Mouse (Mus musculus) C2C12 (cell line): Measurements from ENCODE around the gene Ccnb2. TPM values are rescaled to one million over a fixed set of nuclear protein-coding genes. Genes with fewer than 3 reads are reported as not detected.

ENCODE experiments used
- H3K27me3 ChIP-seq: one replicate; pipeline ENCODE4 v1.6.1; 2011; ENCODE audit not compliant: control insufficient read depth, insufficient read depth, insufficient read length
- H3K36me3 ChIP-seq: one replicate; pipeline ENCODE4 v1.6.1; 2011; ENCODE audit not compliant: control insufficient read depth, insufficient read depth
- H3K4me3 ChIP-seq: one replicate; pipeline ENCODE4 v1.5.1; 2011; ENCODE audit warnings: mild to moderate bottlenecking, control low read depth; ENCODE audit not compliant: poor library complexity, insufficient read depth, severe bottlenecking
- H3K79me2 ChIP-seq: one replicate; pipeline ENCODE4 v1.6.1; 2011; ENCODE audit not compliant: control insufficient read depth, insufficient read depth
- H3K79me3 ChIP-seq: one replicate; pipeline ENCODE4 v1.6.1; 2011; ENCODE audit warnings: low read depth, control low read depth
- H3ac ChIP-seq: one replicate; pipeline ENCODE3; 2011; ENCODE audit warnings: low read depth; ENCODE audit not compliant: control insufficient read depth, insufficient read length
- CEBPB ChIP-seq: IDR thresholded peaks from one replicate; pipeline ENCODE4 v1.6.1; 2011; ENCODE audit warnings: low read depth, mild to moderate bottlenecking, control low read depth, moderate library complexity
- CTCF ChIP-seq: IDR thresholded peaks from one replicate; pipeline ENCODE4 v1.5.1; 2011; ENCODE audit not compliant: control insufficient read depth, insufficient read depth, insufficient read length
- FOSL1 ChIP-seq: IDR thresholded peaks from one replicate; pipeline ENCODE4 v1.8.0; 2011; ENCODE audit warnings: mild to moderate bottlenecking, low read length; ENCODE audit not compliant: poor library complexity, insufficient read depth, severe bottlenecking
- MAX ChIP-seq: IDR thresholded peaks from one replicate; pipeline ENCODE4 v1.6.1; 2011; ENCODE audit warnings: mild to moderate bottlenecking, control low read depth
- MYOD1 ChIP-seq: IDR thresholded peaks from one replicate; pipeline ENCODE4 v1.6.1; 2011; ENCODE audit warnings: low read depth; ENCODE audit not compliant: control insufficient read depth, insufficient read length
- MYOG ChIP-seq: IDR thresholded peaks from one replicate; pipeline ENCODE4 v1.6.1; 2011; ENCODE audit not compliant: control insufficient read depth, insufficient read length; ENCODE audit errors: extremely low read depth
- USF1 ChIP-seq: IDR thresholded peaks from one replicate; pipeline ENCODE4 v1.6.1; 2011; ENCODE audit warnings: low read depth, mild to moderate bottlenecking, control low read depth, moderate library complexity
- polyA plus RNA-seq: library from polyadenylated mRNA; unstranded; fragments of >200 nt; fragmentation: generic; extraction: Trizol; gene quantifications from one replicate; pipeline ENCODE4 v1.2.1, GENCODE M21; 2012; ENCODE audit warnings: missing spikeins

Gene Ccnb2
- polyA plus RNA-seq, 1 experiment, result 80.8 TPM

DNA sequence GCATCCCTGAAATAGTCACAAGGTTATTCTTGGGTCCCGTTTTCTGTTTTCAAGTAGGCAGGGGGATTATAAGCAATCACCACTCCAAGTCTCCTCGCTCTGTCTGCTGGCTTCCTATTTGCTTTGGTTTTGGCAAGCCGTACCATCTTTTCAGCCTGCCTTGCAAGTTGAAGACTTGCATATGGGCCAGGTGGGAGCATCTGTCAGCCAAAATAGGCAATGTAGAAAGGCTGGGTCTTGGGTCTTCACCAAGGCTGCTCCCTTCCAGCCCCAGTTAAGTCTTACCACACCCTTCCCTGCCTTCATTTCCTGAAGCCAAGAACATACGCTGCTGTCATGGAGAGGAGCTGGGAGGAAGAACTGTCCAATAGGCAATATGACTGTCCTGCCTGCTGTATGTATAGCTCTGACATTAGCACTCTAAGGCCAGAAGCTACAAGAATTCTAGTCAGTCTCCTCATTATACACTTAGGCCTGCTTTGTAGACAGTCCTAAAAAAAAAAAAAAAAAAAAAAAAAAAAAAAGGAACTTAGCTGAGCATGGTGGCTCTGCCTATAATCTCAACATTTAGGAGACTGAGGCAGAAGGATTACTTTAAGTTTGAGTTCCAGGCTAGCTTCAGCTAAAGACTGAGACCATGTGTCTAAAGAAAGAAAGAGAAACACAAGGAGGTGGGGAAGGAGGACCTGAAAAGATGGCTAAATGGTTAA lies 33.8 kb downstream of the Ccnb2 start:
- no peaks in the 10 kb centered on the region for H3K79me2 ChIP-seq
- H3K79me3 ChIP-seq, result no peaks in the 10 kb centered on the region
- H3K4me3 ChIP-seq, result no peak overlapping the region
- H3K36me3 ChIP-seq, result peaks cover 39% of the 10 kb centered on the region
- H3K27me3 ChIP-seq, result no peaks in the 10 kb centered on the region
- TF ChIP-seq MYOG (no peak), MAX (no peak), USF1 (no peak), CEBPB (no peak), CTCF (no peak), FOSL1 (no peak), MYOD1 (no peak)
- H3ac ChIP-seq, result no peak overlapping the region

- TF ChIP-seq MAX (no peak), MYOG (no peak), CEBPB (no peak), USF1 (no peak), MYOD1 (no peak), CTCF (no peak), FOSL1 (no peak)
- Histone ChIP-seq H3K79me3 (no peaks in the 10 kb centered on the region), H3K36me3 (peaks cover 53% of the 10 kb centered on the region)
These were observed 36.2 kb downstream of the Ccnb2 start for GRCm38 (mm10) chr9:70384958-70385728.

GRCm38 (mm10) chr9:70384494-70384893 lies 36.9 kb downstream of the Ccnb2 start:
- Histone ChIP-seq H3K27me3 (no peaks in the 10 kb centered on the region), H3ac (no peak overlapping the region), H3K36me3 (peaks cover 50% of the 10 kb centered on the region), H3K79me2 (no peaks in the 10 kb centered on the region), H3K4me3 (no peak overlapping the region), H3K79me3 (no peaks in the 10 kb centered on the region)
- TF ChIP-seq USF1 (no peak), MAX (no peak), FOSL1 (no peak), MYOD1 (no peak), CTCF (no peak), CEBPB (no peak), MYOG (no peak)

More at GRCm38 (mm10) chr9:70384958-70385728, 36.2 kb downstream of the Ccnb2 start:
- Histone ChIP-seq H3K79me2 (no peaks in the 10 kb centered on the region), H3ac (no peak overlapping the region), H3K27me3 (no peaks in the 10 kb centered on the region), H3K4me3 (no peak overlapping the region)

GRCm38 (mm10) chr9:70383750-70384149 lies 37.6 kb downstream of the Ccnb2 start:
- Histone ChIP-seq H3ac (no peak overlapping the region), H3K79me2 (no peaks in the 10 kb centered on the region), H3K36me3 (peaks cover 53% of the 10 kb centered on the region), H3K27me3 (no peaks in the 10 kb centered on the region), H3K4me3 (no peak overlapping the region), H3K79me3 (no peaks in the 10 kb centered on the region)
- TF ChIP-seq FOSL1 (no peak), CTCF (no peak), USF1 (no peak), MYOD1 (no peak), CEBPB (no peak), MAX (no peak), MYOG (no peak)

DNA sequence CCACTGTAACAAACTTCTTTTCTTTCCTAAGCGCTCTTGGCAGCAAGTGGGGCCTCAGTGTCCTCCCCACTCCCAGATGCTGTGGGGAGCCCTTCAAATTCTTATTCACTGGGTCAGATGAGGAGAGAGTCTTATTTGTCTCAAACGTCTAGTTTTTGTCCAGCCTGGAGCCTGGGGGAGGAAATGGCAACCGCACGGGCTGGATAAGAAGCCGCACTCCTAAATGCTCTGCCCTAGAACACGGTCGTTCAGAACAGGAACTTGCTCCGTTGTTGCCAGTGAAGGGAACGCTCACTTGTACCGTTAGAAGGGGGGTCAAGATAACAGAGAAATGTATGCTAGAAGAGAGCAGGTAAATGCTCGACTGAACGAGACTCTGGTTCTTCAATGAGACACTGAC lies 39.3 kb downstream of the Ccnb2 start:
- H3K36me3 ChIP-seq, result peaks cover 54% of the 10 kb centered on the region

More for the DNA sequence above, 39.3 kb downstream of the Ccnb2 start:
- Histone ChIP-seq H3K79me3 (no peaks in the 10 kb centered on the region), H3ac (no peak overlapping the region), H3K4me3 (no peak overlapping the region), H3K27me3 (no peaks in the 10 kb centered on the region), H3K79me2 (no peaks in the 10 kb centered on the region)
- TF ChIP-seq CEBPB, result no peak
- no peak for TF ChIP-seq FOSL1
- TF ChIP-seq MYOG, result no peak
- TF ChIP-seq MAX, result no peak
- TF ChIP-seq USF1, result no peak
- no peak for TF ChIP-seq CTCF
- TF ChIP-seq MYOD1, result no peak
